Mouse (Mus musculus) gastrocnemius, postnatal 10 days (tissue): ENCODE measurements around the gene Yod1. TPM values are rescaled to one million over a fixed set of nuclear protein-coding genes. Genes with fewer than 3 reads are reported as not detected.

Experiments
- DNase-seq: peaks from one replicate; pipeline ENCODE4 v3.0.0; 2021; ENCODE audit warnings: mixed read lengths
- long read RNA-seq, 2 experiments: library from polyadenylated mRNA; stranded (forward); transcript quantifications; one replicate each; pipeline ENCODE4 v2.0.0; 2021
- total RNA-seq, 2 experiments: library from RNA; stranded (reverse); gene quantifications; 2 replicates each; pipeline ENCODE4 v1.2.3; 2021

Gene Yod1
- total RNA-seq = 1 to 10 TPM; 3.8 to 4.5 TPM
- long read RNA-seq, experiment 1, full-length matches to known transcripts = 2 of 2 reads
- long read RNA-seq, experiment 1, partial matches to known transcripts = 0 of 2 reads
- long read RNA-seq, experiment 1, other reads (novel, unspliced or antisense) = 0 of 2 reads
- long read RNA-seq, experiment 2, full-length matches to known transcripts = 1 of 1 reads
- long read RNA-seq, experiment 2, partial matches to known transcripts = 0 of 1 reads
- long read RNA-seq, experiment 2, other reads (novel, unspliced or antisense) = 0 of 1 reads

GRCm38 (mm10) chr1:130717291-130717871 lies at the start of gene Yod1:
Gene Yod1 (plus strand): TSS chr1:130717327.
- DNase-seq = peak; percentile 95

DNA sequence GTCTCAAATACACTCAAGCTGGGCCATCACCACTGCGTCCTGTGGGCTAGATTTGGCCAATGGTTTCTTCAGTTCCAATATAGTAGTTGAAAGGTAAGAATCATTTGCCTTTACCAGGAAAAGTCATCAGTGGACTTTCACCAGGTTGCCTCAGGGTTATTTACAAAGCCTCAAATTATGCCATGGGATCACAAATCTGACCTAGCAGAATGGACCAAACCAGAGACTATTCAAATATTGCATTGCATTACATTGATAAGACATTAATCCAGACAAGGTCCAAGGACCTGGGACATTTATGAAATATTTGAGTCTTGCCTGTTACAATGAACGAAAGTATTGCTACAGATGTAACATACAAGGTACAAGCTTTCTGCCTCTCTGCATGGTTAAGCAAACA lies 38.6 kb upstream of the Yod1 start:
- no peak for DNase-seq

DNA sequence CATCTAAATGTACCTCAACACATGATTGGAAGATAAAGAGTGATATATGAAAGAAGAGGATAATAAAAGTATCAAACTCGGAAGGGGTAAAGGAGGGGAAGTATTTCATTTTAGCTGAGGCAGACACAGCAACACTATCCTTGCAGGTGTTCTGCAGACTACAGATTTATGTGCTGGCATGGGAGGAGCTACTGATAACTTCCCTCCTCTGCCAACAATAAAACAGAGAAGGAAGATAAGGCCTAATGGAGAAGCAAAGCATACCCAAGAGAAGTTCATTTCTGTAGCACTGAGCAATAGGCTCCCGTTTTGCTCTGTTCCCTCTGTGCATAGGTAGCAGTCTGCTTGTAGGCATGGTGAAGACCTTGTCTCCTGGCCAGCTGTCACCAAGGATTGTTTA lies 36.1 kb upstream of the Yod1 start:
- DNase-seq = no peak

GRCm38 (mm10) chr1:130681656-130682413 lies 35.3 kb upstream of the Yod1 start:
- DNase-seq = no peak

DNA sequence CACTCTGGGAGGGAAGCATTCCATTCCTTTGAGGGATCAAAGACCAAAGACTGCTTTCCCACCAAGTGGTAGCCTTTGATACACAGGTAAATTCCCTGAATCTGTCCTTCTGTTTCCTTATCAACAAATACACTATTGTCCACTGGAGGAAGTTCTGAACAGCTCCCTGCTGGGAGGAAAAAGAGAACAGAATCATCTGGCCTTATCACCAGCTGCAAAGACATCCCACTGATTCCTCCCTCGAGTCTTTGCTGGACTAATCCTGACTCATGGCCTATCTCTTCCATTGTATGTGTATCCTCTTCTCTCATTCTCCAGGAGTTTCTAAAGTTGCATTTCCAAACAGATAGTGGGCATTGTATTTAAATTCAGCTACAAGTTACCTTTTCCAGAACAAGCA lies 33.2 kb upstream of the Yod1 start:
- no peak for DNase-seq

- no peak for DNase-seq
Measured at GRCm38 (mm10) chr1:130698601-130699000, 18.5 kb upstream of the Yod1 start.

GRCm38 (mm10) chr1:130699937-130700633 lies 17.0 kb upstream of the Yod1 start:
- DNase-seq = peak; percentile 7

DNA sequence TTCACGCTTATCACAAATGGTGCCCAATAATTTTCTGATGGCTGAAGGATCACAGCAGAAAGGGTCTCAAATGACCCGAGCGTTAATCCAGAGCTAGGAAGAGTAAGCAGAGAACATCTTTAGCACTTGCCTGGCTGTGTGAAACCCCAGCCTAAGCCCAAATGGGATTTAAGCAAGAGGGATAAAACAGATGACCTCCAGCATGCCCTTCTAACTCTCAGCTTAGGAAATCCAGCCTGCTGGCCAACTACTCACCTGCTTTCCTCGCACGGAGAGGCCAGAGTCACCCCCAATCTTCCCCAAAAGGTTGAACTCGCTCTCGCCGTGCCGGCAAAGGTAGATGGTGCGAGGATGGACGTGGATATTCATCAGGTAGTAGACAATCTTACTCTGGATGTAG lies 15.2 kb upstream of the Yod1 start:
- no peak for DNase-seq

DNA sequence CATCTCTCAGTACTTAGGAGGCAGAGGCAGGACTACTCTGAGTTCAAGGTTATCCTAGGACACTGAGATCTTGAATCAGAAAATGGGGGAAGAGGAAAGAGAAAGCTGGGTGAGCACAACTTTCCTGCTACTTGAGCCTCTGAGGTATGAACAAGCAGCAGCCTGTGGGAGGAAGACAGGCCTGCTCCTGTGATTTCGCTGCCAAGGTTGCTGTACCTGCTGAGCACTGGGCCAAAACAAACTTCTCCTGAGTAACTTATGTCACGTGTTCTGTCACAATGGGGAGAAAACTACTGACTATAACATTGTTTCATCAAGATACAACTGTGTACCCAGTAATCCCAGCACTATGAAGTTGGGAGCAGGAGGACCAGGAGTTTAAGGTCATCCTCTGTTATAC lies 13.5 kb upstream of the Yod1 start:
- no peak for DNase-seq

DNA sequence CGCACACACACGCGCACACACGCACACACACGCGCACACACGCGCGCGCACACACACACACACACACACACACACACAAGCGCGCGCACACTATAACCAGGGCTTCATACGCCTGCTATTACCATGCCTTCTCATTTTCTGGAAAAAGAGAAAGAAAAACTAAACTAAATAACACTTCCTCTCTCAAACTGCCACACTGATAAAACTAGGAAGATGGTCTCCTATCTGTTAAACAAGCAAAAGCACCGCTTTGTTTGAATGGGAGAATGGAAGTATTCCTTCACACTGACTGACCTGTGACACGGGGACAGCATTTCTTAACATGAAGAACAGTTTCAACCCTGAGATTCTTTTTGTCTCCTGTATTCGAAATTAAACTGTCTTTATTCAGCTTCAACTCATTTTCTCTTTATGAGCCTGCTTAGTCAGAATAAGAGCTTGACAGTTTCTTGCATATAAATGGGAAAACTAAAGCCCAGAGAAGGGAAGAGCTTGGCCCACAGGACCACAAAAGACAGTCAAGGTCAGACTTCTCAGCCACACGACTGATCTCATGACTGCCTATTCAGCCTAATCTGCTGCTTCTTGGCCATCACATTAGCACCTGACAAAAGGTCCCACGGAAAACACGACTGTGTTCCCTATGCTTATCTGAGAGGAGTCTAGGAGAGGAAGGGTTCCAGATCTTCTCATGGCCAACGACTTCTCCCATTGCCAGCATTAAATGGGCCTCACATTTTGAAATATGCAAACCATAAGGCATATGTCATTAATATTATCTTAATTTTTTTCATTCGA lies 6.6 kb upstream of the Yod1 start:
- no peak for DNase-seq

- DNase-seq = no peak
Measured at GRCm38 (mm10) chr1:130714046-130714445, 3.1 kb upstream of the Yod1 start.

- DNase-seq = peak; percentile 84
Measured at GRCm38 (mm10) chr1:130715561-130716217, 1.4 kb upstream of the Yod1 start, which contains the start of gene Gm29427. Gene Gm29427 (minus strand): TSS chr1:130715799.

DNA sequence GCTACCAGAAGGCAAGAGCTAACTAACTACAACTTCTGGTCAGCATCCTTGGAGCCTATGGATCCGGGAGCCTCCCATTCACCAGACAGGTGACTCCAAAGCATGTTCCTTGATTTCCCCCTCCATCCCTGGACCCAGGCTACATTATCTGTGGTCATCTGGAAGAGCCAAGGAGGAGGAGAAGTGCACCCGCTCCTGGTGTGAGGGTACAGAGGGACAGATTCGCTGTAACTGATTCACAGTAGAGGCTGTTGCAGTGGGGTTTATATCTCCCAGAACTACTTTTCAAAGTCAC lies 962 bp upstream of the Yod1 start:
- no peak for DNase-seq

- DNase-seq = peak; percentile 51
Measured at GRCm38 (mm10) chr1:130716513-130717290, 425 bp upstream of the Yod1 start.

DNA sequence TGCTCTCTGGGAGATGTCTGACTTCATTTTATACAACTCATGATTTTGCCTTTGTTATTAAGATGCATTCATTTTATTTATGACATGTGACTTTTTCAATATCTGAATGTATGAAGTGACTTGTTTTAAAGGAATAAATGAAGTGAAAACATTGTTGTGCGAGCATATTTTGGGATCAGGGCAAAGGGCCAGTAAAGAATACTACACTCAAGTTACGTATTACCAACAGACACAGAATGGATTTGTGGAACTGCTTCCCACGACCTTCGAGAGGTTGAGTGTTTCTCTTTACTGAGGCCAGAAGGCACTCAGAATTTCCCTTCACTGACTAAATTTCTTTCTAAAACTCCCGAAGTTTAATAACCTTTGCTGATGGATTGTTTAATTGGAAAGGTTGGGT lies 7.1 kb downstream of the Yod1 start:
- DNase-seq = no peak

GRCm38 (mm10) chr1:130726396-130726795 lies 9.3 kb downstream of the Yod1 start:
- no peak for DNase-seq

- no peak for DNase-seq
Measured at GRCm38 (mm10) chr1:130728070-130728469, 10.9 kb downstream of the Yod1 start.

DNA sequence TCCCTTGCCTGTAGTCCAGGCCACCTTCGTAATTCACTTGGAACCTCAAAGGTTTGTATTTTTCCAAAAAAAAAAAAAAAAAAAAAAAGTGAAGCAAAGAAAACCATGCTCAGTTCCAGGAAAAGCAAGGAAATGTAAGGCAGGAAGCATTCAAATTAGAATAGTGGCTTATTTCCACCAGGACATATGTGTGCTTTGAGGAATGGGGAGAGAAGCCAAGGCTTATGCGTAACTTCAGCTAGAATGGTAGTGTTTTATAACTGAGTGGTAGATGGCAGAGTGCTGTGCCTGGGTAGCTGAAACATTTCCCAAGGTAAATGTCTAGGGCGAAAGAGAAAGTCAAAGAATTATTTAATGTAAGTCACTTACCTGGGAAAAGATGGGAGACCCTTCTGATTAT lies 11.6 kb downstream of the Yod1 start:
- no peak for DNase-seq

- DNase-seq = no peak
Measured at GRCm38 (mm10) chr1:130729153-130729552, 12.0 kb downstream of the Yod1 start, which contains the start of gene Pfkfb2. Gene Pfkfb2 (minus strand): TSS chr1:130729253.

DNA sequence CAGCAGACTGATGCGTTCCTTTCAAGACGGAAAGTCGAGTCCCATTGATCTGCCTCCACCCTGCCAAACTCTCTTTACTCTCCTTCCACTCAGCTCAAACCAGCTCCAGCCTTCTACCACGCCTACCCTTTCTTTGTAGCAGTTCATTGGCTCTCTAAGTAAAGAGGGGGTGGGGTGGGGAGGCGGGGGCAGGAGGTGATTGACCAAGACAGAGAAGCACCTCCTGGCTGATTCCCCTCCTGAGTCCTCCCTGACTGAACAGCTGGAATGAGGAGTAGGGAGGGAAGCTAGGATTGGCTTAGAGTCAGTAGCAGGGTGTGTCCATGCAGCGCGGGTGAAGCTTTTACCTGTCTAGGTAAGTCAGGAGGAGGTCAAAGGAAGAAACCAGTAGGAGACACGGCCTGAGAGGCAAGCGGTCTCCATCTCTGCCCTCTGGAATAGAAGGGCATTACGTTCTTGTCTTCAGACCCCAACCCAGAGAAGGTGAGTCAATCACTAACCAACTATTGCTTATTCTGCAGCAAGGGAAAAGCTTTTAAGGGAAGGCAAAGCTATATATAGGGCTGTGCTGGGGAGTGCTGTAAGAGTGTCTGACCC lies 14.7 kb downstream of the Yod1 start, which contains the start of gene AA986860:
TSS of gene AA986860 (plus strand) at position 236 of the 597 bp plus-strand sequence.
- no peak for DNase-seq
